Mouse (Mus musculus): ENCODE measurements around the gene Pigg.
"Not testable (repeated sequence)": the region's sequence is repeated elsewhere in the genome, so short reads cannot be mapped to it uniquely, and the experiment has no call there.

The Pigg gene

DNA sequence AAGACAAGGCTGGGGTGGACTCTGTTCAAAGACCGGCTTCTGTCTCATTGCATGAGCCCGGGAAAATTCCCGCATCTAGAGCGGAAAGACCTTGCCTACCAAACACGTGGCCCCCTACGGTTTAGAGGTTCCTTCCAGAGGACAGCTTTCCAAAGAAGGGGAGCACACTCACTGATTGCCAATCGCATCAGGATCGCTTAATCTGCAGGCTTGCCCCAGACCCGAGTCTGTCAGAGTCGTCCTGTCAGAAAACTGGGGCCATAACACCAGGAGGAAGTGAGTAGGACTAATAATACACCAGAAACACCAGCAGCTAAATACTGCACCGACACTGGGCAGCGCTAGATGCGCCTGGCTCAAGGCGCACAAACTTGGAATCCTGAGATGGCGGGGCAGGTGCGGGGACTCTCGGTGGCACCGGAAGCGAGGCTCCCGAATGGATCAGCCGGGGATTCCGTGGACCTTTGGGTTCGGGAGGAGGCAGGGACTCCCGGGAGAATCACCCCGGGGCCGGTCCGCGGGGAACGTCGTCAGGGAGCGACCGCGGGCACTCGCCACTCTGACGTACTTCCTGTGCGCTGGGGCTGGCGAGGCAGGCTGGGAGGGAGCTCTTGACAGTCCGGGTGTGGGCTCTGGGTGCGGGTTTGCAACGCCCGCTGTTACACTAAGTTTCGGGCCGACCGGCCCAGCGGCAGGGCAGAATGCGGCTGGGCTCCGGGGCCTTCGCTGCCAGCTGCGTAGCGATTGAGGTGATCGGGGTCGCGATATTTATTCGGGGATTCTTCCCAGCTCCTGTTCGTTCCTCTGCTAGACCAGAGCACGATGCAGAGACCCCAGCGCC is at the start of gene Pigg:
Gene Pigg, plus strand, starts transcription at position 386 of the 841 bp plus-strand sequence.
- peak; percentile 96 for DNase-seq

DNA sequence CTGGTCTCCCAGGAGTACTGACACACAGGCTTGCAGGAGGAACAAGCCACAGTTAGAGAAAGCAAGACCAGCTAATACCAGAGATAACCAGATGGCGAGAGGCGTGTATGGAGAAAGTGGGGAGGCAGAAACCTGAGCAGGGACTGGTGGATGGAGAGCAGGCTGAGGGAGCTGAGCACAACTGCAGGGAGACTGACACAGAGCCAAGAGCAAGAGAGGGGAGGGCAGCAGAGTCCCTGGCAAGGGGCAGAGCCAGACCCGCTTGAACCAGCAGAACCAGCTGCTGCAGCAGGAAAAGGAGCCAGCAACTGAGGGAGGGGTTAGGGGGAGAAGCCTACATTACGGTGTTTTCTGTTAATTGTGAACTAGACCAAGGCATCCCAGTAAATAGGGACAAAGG is 49.7 kb upstream of the Pigg start:
- peak; percentile 9 for DNase-seq

DNA sequence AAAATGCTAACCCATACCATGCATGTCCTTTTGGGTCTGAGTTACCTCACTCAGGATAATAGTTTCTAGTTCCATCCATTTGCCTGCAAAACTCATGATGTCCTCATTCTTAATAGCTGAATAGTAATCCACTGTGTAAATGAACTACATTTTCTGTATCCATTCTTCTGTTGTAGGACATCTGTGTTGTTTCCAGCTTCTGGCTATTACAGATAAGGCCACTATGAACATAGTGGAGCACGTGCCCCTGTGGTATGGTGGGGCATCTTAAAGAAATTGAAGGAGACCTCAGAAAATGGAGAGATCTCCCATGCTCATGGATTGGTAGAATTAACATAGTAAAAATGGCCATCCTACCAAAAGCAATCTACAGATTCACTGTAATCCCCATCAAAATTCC is 48.6 kb upstream of the Pigg start:
- not testable (repeated sequence) for DNase-seq

DNA sequence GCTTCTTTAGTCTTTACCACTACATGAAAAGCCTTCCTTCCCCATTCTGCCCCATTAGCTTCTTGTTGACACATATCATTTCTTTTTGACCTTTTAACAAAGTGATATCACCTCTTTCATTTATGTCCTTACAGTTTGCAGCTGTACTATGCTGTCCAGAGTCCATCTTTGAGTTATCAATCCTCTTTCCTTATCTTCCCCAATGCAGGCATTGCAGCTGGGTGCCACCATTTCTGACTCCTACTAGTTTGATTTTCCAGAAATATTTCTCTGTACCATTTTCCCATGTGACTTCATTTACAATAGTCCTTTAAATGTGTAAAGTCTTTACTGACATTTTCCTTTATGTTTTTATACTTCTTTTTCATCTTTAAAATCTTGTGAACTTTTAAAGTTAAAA is 45.4 kb upstream of the Pigg start:
- DNase-seq = no peak

DNA sequence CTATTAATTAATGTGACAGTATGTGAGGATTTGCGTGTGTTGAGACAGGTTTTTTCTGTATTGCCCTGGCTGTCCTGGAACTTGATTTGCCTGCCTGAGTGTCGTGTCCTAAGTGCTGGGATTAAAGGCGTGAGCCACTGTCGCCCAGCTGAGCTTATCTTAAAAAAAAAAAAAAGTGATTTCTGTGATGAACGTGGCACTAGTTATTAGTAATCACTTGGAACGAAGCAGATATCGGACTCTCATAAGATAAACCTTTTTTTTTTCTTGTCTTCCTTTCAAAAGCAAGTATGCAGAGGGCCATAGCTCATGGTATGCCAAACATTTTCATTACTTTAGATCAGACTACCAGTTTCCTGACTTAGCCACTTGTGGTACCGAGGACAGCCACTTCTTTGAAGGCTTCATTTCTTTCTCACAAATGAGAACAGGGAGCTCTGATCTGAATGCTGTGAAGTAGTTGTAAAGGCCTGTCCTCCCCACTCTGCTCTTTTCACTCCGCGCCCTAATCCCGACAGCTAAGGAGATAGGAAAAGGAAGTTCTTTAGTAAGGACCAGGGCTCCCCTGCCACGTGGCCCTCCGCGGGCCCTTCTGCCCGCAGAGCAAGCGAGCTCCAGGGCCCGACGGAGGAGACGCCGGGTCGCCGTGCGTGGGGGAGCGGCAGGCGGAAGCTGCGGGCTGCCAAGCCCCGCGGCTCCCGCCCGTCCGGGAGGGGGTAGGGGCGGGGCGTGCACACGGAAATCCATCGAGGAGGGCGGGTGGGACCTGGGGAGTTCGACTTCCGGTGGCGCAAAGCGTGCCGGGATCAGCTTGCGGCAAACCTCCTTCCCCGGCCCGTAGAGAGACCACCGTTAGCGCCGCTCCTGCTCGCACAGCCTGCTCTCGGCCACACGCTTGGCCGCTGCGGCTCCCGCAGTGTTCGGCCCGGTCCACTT is 44.0 kb upstream of the Pigg start, which contains the start of gene Dr1:
Gene Dr1, plus strand, starts transcription at position 771 of the 936 bp plus-strand sequence.
- peak; percentile 89 for DNase-seq

DNA sequence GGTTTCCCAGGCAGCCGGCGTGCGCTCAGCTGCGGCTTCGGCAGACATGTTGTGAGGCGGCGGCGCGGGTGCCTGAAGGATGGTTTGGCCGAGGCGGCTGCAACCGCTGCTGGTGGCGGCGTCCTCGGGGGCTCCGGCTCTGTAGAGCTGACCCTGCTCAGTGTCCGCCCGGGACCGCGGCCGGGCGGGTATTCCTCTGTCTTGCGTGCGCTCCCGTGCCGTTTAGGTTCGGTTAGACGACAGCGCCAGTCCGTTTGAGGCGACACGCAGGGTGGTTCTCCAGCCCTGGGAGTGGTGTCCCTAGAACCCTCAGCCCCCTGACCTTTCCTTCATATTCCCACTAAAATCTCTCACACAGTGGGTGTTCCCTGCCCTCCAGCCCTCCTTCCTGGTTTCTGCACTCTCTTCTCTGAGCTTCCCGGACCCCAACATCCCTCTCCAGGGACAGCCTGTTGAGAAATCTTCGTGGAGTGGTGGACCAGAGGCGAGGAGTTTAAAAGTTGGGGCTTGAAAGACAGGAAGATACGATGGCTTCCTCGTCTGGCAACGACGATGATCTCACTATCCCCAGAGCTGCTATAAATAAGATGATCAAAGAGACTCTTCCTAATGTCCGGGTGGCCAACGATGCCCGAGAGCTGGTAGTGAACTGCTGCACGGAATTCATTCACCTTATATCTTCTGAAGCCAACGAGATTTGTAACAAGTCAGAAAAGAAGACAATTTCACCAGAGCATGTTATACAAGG is 43.2 kb upstream of the Pigg start:
- no peak for DNase-seq

DNA sequence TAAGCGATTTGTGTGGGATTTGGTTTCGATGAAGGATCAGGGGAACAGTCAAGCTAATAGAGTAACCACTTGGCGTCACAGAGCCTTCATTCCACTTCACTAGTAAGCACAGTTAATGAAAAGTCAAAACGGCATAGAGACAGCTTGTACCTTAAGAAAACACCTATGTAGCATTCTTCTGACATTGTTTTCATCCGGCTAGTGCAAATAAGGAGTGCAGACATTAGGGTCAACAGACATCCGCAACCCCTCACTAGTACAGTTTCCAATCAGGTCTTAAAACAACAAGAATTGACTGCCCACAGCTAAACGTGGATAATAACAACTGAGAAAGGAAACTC is 42.6 kb upstream of the Pigg start:
- no peak for DNase-seq

DNA sequence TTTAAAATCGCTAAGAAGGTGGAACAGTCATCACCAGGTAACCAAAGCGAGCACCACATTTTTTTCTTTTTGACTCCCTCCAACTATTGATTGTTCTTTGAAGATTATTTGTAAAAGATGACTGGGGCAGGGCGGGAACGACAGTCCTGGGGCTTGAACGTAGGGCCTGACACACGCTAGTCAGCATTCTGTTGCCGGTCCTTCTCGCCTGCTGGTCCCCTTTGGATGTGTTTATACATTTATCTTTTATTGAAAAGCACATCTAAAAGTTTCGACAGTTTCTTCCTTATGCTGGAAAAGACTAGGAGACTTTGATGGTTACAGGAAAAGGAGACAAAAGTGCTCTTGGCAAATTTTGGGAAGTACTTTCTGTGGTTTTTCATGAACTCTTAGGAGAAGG is 42.0 kb upstream of the Pigg start:
- DNase-seq = no peak

DNA sequence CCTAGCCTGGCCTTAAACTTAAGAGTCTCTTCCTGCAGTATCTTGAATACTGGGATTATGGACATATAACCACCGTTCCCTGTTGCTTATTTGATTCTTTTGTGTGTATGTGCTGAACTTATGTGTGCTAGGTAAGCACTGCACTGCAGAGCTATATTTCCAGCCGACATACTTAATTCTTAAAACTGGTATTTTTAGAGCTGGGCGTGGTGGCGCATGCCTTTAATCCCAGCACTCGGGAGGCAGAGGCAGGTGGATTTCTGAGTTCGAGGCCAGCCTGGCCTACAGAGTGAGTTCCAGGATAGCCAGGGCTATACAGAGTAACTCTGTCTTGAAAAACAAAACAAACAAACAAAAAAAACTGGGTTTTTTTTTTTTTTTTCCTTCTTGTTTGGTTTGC is 41.1 kb upstream of the Pigg start:
- not testable (repeated sequence) for DNase-seq

DNA sequence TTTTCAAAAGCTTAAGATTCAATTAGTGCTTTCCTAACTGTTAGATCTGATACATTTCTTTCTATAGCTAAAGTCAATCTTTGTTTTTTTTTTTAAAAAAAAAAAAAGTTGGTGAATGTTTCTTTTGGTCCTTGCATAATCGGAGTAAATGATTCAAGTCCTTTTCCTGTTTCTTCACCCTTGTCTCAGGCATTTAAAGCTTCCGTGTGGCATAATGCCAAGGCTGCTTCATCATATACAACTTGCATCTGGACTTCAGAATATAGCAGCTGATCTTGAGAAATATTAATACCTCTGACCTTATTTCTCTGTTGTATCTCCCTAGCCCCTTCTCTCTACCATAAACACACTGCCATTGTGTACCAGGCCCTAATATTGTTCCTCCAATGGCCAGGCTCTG is 25.5 kb upstream of the Pigg start:
- DNase-seq = no peak

DNA sequence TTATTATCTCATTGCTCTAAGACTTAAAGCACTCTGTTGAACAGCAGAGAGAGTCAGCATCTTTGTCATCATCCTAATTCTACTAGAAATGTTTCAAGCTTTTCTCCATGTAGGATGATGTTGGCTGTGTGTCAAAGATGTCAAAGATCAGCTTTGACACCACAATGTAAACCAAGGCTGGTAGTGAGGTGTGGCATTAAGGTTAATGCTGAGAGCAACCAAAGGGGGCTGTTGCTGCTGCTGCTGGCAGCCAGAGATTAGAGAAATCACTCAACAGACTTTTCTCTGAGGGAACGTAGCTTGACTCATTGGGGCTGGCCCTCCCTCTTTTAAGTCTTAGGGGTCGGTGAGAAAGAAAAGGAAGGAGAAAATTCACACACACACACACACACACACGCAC is 10.8 kb upstream of the Pigg start:
- no peak for DNase-seq

DNA sequence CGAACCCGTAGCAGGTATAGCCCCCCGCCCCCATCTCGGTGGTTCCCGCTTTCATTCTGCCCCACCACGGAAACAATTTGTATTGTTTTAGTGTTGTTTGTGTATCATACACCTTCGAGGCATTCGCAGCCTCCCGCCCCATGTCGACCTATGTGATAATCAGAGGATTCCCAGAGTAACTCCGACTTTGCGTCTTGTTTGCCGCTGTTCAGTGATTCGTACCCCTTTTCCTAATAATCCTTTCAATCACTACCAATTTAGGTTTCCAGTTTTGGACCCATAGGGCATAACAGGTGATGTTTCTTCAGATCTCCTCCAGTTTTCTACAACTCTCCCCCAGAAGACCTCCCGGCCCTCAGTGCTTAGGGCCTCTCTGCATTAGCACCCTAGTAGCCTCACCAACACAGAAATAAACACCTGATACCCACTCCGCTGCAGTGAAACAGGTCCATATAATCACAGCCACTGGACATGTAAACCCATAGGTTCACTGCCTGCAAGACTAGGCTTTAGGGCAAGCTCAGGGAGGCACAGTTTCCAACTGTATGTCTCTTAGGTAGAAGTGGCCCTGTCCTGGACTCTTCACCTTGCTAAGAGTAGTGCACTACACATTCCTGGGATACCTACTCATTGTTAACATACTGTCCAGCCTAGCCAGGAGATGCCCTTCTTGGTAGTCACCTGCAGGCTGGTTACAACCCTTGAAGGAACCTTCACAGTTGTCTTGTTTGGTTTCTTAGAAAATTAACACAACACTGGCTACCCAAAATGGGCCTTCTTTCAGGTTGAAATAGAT is 854 bp downstream of the Pigg start:
- DNase-seq = no peak

DNA sequence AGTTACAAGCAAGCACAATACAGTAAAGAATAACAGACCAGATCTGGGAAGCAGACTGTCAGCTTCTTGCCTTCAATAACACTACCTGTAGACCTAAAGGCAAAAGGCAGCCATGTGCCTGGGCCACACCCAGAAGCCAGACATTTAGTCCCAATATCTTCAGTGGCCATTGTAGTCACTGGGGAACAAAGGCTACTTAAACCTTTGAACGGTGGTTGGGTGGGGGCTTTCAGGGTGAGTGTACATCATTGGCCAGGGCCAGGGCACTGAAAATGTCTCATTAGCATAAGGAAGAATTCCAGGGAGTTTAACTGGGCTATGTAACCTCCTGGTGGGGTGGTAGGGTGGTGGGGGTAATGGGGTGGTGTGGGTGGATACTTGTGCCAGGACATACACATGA is 18.6 kb downstream of the Pigg start:
- no peak for DNase-seq

DNA sequence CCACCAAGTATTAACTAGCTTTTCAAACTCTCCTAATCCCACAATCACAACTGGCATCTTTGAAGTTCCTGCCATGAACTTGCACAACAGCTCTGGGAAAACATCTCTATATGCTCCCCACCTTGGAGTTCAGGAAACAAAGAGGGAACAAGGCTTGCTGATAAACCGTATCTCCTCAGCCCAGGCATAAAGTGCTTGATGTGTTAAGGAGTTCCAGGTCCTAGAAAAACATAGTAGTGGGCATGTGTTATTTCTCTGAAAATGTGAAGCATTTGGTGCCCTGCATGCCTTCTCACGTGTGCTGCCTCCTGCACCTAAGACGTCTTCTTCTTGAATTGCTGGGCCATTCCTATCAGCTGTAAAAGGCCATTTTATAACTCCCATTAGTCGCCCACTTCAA is 25.0 kb downstream of the Pigg start:
- DNase-seq = no peak

DNA sequence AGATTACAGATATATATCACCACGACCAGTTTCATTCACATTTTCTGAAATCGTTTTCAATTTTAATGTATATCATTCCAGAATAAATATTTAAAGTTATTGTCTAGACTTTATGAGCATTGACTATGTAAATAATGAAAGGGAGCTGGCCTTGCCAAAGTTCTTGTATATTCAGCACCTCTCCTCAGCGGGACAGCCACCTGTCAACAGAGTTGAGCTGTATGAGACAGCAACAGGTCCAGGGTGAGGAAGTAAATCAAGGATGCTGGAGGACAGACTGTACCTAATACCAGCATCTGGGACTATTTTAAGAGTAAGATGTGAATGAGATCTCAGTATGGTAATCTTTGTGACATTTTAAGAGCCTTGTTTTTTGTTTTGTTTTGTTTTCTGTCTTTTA is 25.6 kb downstream of the Pigg start:
- no peak for DNase-seq

DNA sequence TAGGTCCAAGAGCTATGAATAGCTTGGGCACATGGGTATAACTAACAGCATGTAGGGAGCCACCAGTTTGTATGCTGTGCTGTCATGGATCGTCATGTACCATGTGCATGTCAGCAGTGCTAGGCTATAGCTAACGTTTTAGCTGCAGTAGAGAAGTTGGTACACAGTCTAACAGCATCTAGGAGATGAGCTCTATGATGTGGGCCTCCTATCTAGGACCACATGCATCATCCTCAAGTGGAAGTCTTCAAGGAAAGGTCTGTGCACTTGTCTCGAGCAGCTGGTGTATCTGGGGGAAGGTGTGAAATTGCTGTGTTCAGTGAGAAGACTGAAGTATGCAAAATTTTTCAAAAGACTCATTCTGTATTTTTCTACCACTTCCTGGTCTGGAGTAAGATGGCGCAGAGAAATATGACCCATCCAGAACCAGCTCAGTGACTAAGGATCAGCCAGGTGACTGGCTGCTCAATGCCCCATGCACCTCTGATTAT is 31.3 kb downstream of the Pigg start:
- DNase-seq = no peak

DNA sequence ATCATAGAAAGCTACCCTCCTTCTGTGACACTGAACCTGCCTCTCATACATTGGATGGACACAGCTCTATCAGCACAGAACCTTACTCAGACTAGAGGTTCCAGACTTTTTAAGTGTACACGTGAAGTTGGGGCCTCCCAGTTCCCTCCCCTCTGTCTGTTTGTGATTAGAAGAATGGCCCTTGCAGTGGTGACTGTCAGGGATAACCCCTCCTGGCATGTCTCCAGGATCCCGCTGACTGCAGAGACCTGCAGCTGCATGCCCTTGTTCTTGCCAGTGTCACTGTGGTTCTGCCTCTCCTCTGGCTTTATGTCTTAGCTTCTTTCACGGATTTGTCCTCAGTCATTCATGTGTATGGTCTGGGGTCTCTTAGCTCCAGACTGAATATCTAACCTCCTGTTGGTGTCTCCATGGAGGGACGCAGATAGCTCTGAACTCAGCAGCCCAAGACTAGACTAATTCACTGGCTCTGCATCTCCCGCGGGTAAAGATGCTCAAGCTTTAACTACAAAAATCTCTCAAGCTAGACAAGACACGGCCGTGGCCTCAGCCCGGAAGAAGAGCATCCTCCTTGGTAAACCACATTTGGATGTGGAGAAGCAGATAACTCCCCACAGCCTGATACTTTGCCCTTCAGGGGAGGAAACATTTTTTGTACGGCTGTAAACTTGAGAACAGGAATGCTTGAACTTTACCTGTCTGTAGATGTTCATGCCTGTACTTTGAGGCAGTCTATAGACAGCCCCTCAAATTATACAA is 33.1 kb downstream of the Pigg start:
- DNase-seq = no peak

DNA sequence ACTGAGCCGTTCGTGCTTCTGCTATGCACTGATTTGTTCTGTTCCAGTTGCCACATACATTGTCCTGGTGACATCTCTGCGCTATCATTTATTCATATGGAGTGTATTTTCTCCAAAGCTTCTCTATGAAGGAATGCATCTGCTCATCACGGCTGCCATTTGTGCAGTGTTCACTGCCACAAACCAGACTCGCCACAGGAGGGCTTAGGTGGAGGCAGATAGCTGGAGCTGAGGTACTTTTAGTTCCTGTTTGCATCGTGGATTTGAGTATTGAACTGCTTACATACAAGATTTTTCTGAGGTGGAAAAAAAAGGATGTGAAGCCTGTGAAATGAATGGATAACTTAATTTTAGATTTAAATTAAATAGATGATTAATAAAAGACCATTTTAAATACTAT is 35.4 kb downstream of the Pigg start:
- DNase-seq = no peak

DNA sequence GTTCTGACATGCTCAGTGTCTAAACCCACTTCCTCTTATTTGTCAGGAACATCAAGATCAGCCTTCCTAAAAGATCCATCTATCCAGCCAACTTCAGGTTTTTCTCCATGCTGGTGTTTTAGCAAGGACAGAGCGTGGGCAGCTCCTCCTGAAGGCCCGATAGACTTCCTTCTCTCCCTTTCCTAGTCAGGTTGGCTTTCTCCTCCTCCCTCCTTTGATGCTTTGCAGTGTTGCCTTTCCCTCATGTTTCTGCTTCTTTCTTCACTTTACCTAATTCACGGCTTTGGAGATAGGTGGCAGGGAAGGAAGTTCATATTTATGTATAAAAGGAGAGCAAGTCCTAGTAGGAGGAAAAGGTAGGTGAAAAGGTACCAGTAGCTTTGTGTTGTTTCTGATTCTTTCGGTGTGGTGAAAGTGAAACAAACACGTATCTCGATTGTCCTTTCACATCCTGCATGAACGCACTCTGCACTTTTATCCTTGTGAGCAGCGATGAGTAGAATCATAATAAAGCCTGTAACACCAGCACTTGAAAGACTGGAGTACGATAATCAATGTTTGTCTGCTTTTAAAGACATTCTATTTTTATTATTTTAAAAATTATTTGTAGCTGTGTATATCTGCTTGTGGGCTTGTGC is 37.2 kb downstream of the Pigg start:
- DNase-seq = no peak

DNA sequence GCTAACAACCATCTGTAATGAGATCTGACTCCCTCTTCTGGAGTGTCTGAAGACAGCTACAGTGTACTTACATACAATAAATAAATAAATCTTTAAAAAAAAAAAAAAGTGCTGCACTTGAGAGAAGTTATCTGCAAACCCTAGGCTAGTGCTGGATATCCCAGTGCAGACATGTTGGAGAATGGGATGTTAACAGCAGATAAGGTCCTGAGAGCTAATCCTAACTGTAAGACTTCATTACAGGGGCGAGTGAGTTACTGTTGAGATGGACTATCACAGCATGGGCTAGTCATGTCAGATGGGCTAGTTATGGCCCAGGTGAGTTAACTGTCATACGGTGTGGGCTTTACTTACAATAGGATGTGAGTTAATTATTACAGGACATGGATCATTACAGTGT is 41.6 kb downstream of the Pigg start:
- DNase-seq = no peak

DNA sequence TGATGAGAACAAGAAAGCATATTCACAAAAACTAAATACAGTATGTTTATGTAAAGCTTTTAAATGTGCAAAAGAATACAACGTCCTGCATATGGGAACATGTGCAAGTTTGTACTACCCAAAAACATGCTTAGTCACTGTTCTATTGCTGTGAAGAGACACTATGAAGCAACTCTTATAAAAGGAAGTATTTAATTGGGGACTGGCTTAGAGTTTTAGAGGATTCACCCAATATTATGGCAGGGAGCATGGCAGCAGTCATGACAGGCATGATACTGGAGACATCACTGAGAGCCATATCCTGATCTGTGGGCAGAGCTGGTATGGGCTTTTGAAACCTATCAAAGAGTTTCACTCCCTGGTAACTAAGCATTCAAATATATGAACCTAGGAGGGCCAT is 45.5 kb downstream of the Pigg start:
- no peak for DNase-seq

All from right cerebral cortex, postnatal 25 days (tissue).